Mouse (Mus musculus) limb, embryonic 14.5 days (tissue): ENCODE data around the gene Lsm3. TPM values are rescaled to one million over a fixed set of nuclear protein-coding genes. Genes with fewer than 3 reads are reported as not detected.

ENCODE experiments used
- ATAC-seq: fragments of 200-750 bp; cut with Nextera tagmentation; 2 replicates; pipeline ENCODE4 v1.8.0; 2017; ENCODE audit warnings: low read depth, moderate number of reproducible peaks, moderate TSS enrichment; ENCODE audit not compliant: low FRiP score
- DNase-seq: peaks from one replicate; pipeline ENCODE4 v3.0.0-alpha.2; 2015; ENCODE audit warnings: low spot score
- H3K27ac ChIP-seq: fragments of 300-500 bp; sonication (generic); replicated peaks from 2 replicates; pipeline ENCODE4 v1.5.1; 2014; ENCODE audit warnings: low read depth, mild to moderate bottlenecking, low read length, moderate library complexity, mixed read lengths
- H3K27me3 ChIP-seq: fragments of 300-500 bp; sonication (generic); 2 replicates; pipeline ENCODE4 v1.6.1; 2014; ENCODE audit warnings: low read length, mixed read lengths; ENCODE audit not compliant: control insufficient read depth, insufficient read depth
- H3K36me3 ChIP-seq: fragments of 300-500 bp; sonication (generic); 2 replicates; pipeline ENCODE4 v1.6.1; 2014; ENCODE audit warnings: mild to moderate bottlenecking, low read length, moderate library complexity, mixed read lengths; ENCODE audit not compliant: control insufficient read depth, insufficient read depth
- H3K4me1 ChIP-seq: fragments of 300-500 bp; sonication (generic); 2 replicates; pipeline ENCODE4 v1.6.1; 2014; ENCODE audit warnings: antibody characterized with exemption, low read length, mixed read lengths; ENCODE audit not compliant: control insufficient read depth, insufficient read depth
- H3K4me2 ChIP-seq: fragments of 300-500 bp; sonication (generic); replicated peaks from 2 replicates; pipeline ENCODE4 v1.6.1; 2014; ENCODE audit warnings: low read depth, mild to moderate bottlenecking, low read length, moderate library complexity; ENCODE audit not compliant: severe bottlenecking
- H3K4me3 ChIP-seq: fragments of 300-500 bp; sonication (generic); replicated peaks from 2 replicates; pipeline ENCODE4 v1.5.1; 2014; ENCODE audit warnings: low read length
- H3K9ac ChIP-seq: fragments of 300-500 bp; sonication (generic); 2 replicates; pipeline ENCODE4 v1.6.1; 2014; ENCODE audit warnings: mild to moderate bottlenecking, low read depth, low read length, moderate library complexity; ENCODE audit not compliant: severe bottlenecking
- H3K9me3 ChIP-seq: fragments of 300-500 bp; sonication (generic); 2 replicates; pipeline ENCODE4 v1.6.1; 2016; ENCODE audit warnings: low read length; ENCODE audit not compliant: control insufficient read depth
- POLR2A ChIP-seq: fragments of 200-500 bp; IDR thresholded peaks from 2 replicates; pipeline ENCODE4 v1.8.0; 2012; ENCODE audit warnings: inconsistent platforms, mild to moderate bottlenecking, moderate library complexity, borderline replicate concordance; ENCODE audit not compliant: insufficient read depth, insufficient read length; ENCODE audit errors: extremely low read depth
- WGBS: fragments of 180-500 bp; shearing (Covaris S2); extraction: QIAGEN DNeasy Blood & Tissue Kit; methylation state at CpG from one replicate; pipeline ENCODE4 v1.1.7; 2014; 5-methylcytosine and 5-hydroxymethylcytosine counted together
- polyA plus RNA-seq, 2 experiments: library from polyadenylated mRNA; depleted of rRNA in 1 of 2; stranded (reverse) in 1 of 2; unstranded in 1 of 2; fragments of >200 nt; fragmentation: Nextera tagmentation in 1 of 2; extraction: Ambion mirVana in 1 of 2; gene quantifications; 2 replicates each; pipeline versions ENCODE4 v1.2.1 to v1.2.3; 2012 to 2014

Gene Lsm3
- polyA plus RNA-seq, 2 experiments: 137 to 253 TPM

- ATAC-seq (no peak), DNase-seq (no peak)
- no peak for TF ChIP-seq POLR2A
- Histone ChIP-seq H3K4me3 (no peak overlapping the region), H3K27me3 (no peaks in the 10 kb centered on the region), H3K9ac (no peak overlapping the region), H3K9me3 (no peaks in the 10 kb centered on the region), H3K36me3 (peaks cover 25% of the 10 kb centered on the region), H3K4me2 (no peak overlapping the region), H3K27ac (no peak overlapping the region), H3K4me1 (peaks cover 14% of the 10 kb centered on the region)
Measured at GRCm38 (mm10) chr6:91514135-91514534, 1.6 kb upstream of the Lsm3 start.

GRCm38 (mm10) chr6:91514737-91515362, 878 bp upstream of the Lsm3 start:
- no peak overlapping the region for H3K27ac ChIP-seq
- no peak for DNase-seq
- WGBS: 19% methylated on average over 10 of the region's 10 CpGs

GRCm38 (mm10) chr6:91518454-91519020, 2.8 kb downstream of the Lsm3 start:
- Histone ChIP-seq H3K27ac (no peak overlapping the region), H3K4me3 (no peak overlapping the region), H3K9me3 (no peaks in the 10 kb centered on the region), H3K9ac (no peak overlapping the region), H3K27me3 (no peaks in the 10 kb centered on the region), H3K36me3 (peaks cover 58% of the 10 kb centered on the region), H3K4me1 (peaks cover 14% of the 10 kb centered on the region), H3K4me2 (no peak overlapping the region)
- WGBS: 87% methylated on average over 7 of the region's 7 CpGs
- TF ChIP-seq POLR2A: no peak
- ATAC-seq (no peak), DNase-seq (no peak)

More at GRCm38 (mm10) chr6:91514737-91515362, 878 bp upstream of the Lsm3 start:
- Histone ChIP-seq H3K9ac (peak overlapping the region; percentile 74), H3K4me2 (peak overlapping the region; percentile 73), H3K27me3 (no peaks in the 10 kb centered on the region), H3K4me3 (peak overlapping the region; percentile 76), H3K9me3 (no peaks in the 10 kb centered on the region), H3K36me3 (peaks cover 29% of the 10 kb centered on the region), H3K4me1 (peaks cover 14% of the 10 kb centered on the region)
- ATAC-seq: no peak
- no peak for TF ChIP-seq POLR2A

GRCm38 (mm10) chr6:91522816-91523215, 7.1 kb downstream of the Lsm3 start:
- H3K9ac ChIP-seq: no peak overlapping the region

DNA sequence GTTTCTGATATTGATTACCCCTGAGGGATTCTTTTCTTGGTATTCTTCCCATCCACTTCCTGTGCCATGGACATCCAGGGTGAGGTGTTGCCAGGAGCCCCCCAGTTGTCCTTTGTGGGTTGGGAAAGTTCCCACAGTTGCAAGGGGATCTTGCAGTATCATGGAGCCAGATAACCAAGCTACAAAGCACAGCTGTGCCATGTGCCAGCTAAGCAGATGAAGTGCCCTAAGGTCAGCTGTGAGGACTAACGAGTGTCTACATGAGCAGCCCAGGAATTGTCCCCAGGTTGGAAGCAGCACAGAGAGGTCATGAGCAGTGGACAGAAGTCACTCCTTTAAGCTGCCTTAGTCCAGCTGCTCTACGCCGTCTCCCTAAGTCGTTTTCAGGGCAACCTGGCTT, 9.8 kb downstream of the Lsm3 start:
- H3K9me3 ChIP-seq: no peaks in the 10 kb centered on the region
- H3K4me2 ChIP-seq: no peak overlapping the region
- DNase-seq: no peak
- peaks cover 40% of the 10 kb centered on the region for H3K36me3 ChIP-seq
- no peak overlapping the region for H3K27ac ChIP-seq
- no peak for ATAC-seq
- H3K4me3 ChIP-seq: no peak overlapping the region
- no peak overlapping the region for H3K9ac ChIP-seq
- 82% methylated on average over 4 of the region's 4 CpGs for WGBS
- no peak for TF ChIP-seq POLR2A
- no peaks in the 10 kb centered on the region for H3K27me3 ChIP-seq
- no peaks in the 10 kb centered on the region for H3K4me1 ChIP-seq

More at GRCm38 (mm10) chr6:91522816-91523215, 7.1 kb downstream of the Lsm3 start:
- H3K36me3 ChIP-seq: peaks cover 66% of the 10 kb centered on the region
- no peaks in the 10 kb centered on the region for H3K9me3 ChIP-seq
- H3K4me1 ChIP-seq: no peaks in the 10 kb centered on the region
- WGBS: 90% methylated on average over 5 of the region's 5 CpGs
- no peak for ATAC-seq
- H3K4me2 ChIP-seq: no peak overlapping the region
- H3K27me3 ChIP-seq: no peaks in the 10 kb centered on the region
- DNase-seq: no peak
- TF ChIP-seq POLR2A: no peak
- H3K27ac ChIP-seq: no peak overlapping the region
- no peak overlapping the region for H3K4me3 ChIP-seq
